Mouse (Mus musculus) embryo, embryonic 11 days (tissue): ENCODE measurements around the gene Acta2.
A peak's percentile ranks its signal among the peaks of the same experiment; 100 is the strongest.
"Not testable (repeated sequence)": the region's sequence is repeated elsewhere in the genome, so short reads cannot be mapped to it uniquely, and the experiment has no call there.

Source experiments
- DNase-seq: peaks from one replicate; pipeline ENCODE4 v3.0.0-alpha.2; 2015

The Acta2 gene

GRCm38 (mm10) chr19:34217761-34218160 lies 37.6 kb downstream of the Acta2 start:
- DNase-seq, result no peak

GRCm38 (mm10) chr19:34216956-34217355 lies 38.4 kb downstream of the Acta2 start:
- no peak for DNase-seq

- DNase-seq, result no peak
These were observed 41.3 kb downstream of the Acta2 start for GRCm38 (mm10) chr19:34214136-34214535.

GRCm38 (mm10) chr19:34213251-34213645 lies 42.1 kb downstream of the Acta2 start:
- DNase-seq, result no peak

- no peak for DNase-seq
These were observed 42.7 kb downstream of the Acta2 start for GRCm38 (mm10) chr19:34212489-34213250.

- no peak for DNase-seq
These were observed 44.5 kb downstream of the Acta2 start for GRCm38 (mm10) chr19:34210841-34211240.

- DNase-seq, result no peak
These were observed 45.3 kb downstream of the Acta2 start for GRCm38 (mm10) chr19:34209930-34210581.

- no peak for DNase-seq
These were observed 46.4 kb downstream of the Acta2 start for GRCm38 (mm10) chr19:34209031-34209430.

- no peak for DNase-seq
These were observed 48.5 kb downstream of the Acta2 start for GRCm38 (mm10) chr19:34206760-34207440.

- not testable (repeated sequence) for DNase-seq
These were observed 49.3 kb downstream of the Acta2 start for GRCm38 (mm10) chr19:34206128-34206527.

- DNase-seq, result no peak
These were observed 52.7 kb downstream of the Acta2 start for GRCm38 (mm10) chr19:34202668-34203067.

- DNase-seq, result no peak
These were observed 55.9 kb downstream of the Acta2 start for GRCm38 (mm10) chr19:34199488-34199887.

- no peak for DNase-seq
These were observed 56.5 kb downstream of the Acta2 start for GRCm38 (mm10) chr19:34198901-34199300.

GRCm38 (mm10) chr19:34198066-34198465 lies 57.3 kb downstream of the Acta2 start:
- no peak for DNase-seq

- DNase-seq, result no peak
These were observed 60.4 kb downstream of the Acta2 start for GRCm38 (mm10) chr19:34195031-34195430.

GRCm38 (mm10) chr19:34194132-34194745 lies 61.2 kb downstream of the Acta2 start:
- DNase-seq, result no peak

- DNase-seq, result no peak
These were observed 61.7 kb downstream of the Acta2 start for GRCm38 (mm10) chr19:34193683-34194082.

- DNase-seq, result peak; percentile 65
These were observed 62.2 kb downstream of the Acta2 start for GRCm38 (mm10) chr19:34193149-34193548.

GRCm38 (mm10) chr19:34192008-34192963 lies 63.1 kb downstream of the Acta2 start, which contains the start of gene Stambpl1:
TSS of gene Stambpl1 (plus strand) at chr19:34192229.
- peak; percentile 73 for DNase-seq

GRCm38 (mm10) chr19:34191645-34192007 lies 63.8 kb downstream of the Acta2 start:
- DNase-seq, result no peak
